Mouse (Mus musculus) bone marrow macrophage, adult 2 months (primary cell): ENCODE results near the gene Magi2. TPM values are rescaled to one million over a fixed set of nuclear protein-coding genes. Genes with fewer than 3 reads are reported as not detected.

ENCODE experiments used
- H3K27ac ChIP-seq: 2 replicates; pipeline ENCODE4 v1.5.1; 2012; ENCODE audit warnings: low read depth, low read length; ENCODE audit not compliant: insufficient read depth
- H3K4me1 ChIP-seq: 2 replicates; pipeline ENCODE4 v1.6.1; 2012; ENCODE audit warnings: low read length; ENCODE audit not compliant: control insufficient read depth, insufficient read depth
- H3K4me3 ChIP-seq: 2 replicates; pipeline ENCODE4 v1.5.1; 2012; ENCODE audit warnings: mild to moderate bottlenecking, low read length, moderate library complexity; ENCODE audit not compliant: insufficient read depth
- CTCF ChIP-seq: IDR thresholded peaks from 2 replicates; pipeline ENCODE4 v1.5.1; 2012; ENCODE audit warnings: low read depth, mild to moderate bottlenecking, low read length, moderate library complexity
- POLR2A ChIP-seq: IDR thresholded peaks from 2 replicates; pipeline ENCODE4 v1.6.1; 2012; ENCODE audit warnings: mild to moderate bottlenecking, low read depth, low read length, borderline replicate concordance
- polyA plus RNA-seq: library from polyadenylated mRNA; stranded (reverse); fragments of >200 nt; gene quantifications from 2 replicates; pipeline ENCODE4 v1.2.4, GENCODE M21; 2012; ENCODE audit not compliant: missing spikeins, insufficient read depth, insufficient read length

The Magi2 gene
- polyA plus RNA-seq: 0.46 and 0.61 TPM in 2 replicates

- no peak within 1 kb of the TSS for H3K27ac ChIP-seq
- no peak within 1 kb of the TSS for H3K4me3 ChIP-seq
- no peaks in the 10 kb centered on the region for H3K4me1 ChIP-seq
- no peak for TF ChIP-seq CTCF
- TF ChIP-seq POLR2A: no peak
Observed at GRCm38 (mm10) chr5:19226866-19227243, at the start of gene Magi2. Gene Magi2 (plus strand): TSS chr5:19227036.

GRCm38 (mm10) chr5:19178594-19178993, 48.2 kb upstream of the Magi2 start:
- no peak for TF ChIP-seq POLR2A
- TF ChIP-seq CTCF: no peak
- H3K4me1 ChIP-seq: no peaks in the 10 kb centered on the region

DNA sequence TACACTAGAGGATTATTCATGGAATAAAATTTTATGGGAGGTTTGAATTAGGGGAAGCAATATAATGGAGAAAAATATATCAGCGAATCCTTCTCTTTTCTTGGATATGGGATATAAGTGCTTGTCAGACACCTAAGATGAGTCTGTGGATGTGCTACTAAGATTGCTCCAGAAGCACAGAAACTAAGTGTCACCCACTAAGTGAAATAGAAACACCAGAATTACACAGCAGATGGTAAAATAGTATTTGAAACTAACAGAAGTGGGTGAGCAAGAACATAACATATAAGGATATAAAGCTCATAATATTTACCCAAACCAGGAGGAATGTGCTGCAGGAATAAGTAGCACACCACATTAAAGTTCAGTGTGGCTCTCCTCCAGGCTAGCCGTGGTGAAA, 40.7 kb upstream of the Magi2 start:
- Histone ChIP-seq H3K27ac (no peak overlapping the region), H3K4me1 (no peaks in the 10 kb centered on the region), H3K4me3 (no peak overlapping the region)
- TF ChIP-seq POLR2A (no peak), CTCF (no peak)

More at GRCm38 (mm10) chr5:19178594-19178993, 48.2 kb upstream of the Magi2 start:
- H3K27ac ChIP-seq: no peak overlapping the region
- H3K4me3 ChIP-seq: no peak overlapping the region

DNA sequence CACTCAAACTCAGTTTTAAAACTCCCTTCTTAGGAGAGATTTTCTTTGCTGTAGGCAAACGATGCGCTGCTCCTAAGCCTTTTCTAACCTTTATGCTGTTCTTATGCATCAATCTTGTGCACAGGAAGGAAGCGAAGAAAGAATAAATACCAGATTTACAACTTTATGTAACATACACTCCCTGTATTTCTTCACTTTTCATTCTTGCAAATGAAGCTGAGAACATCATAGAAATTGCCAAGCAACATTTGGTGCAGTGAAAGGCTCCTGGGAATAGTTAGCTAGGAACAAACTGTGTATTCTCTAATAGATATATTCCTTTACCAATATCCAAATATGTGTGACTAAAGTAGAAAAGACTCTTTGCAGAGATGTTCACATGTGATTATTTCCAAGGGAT, 15.2 kb upstream of the Magi2 start:
- Histone ChIP-seq H3K4me1 (no peaks in the 10 kb centered on the region), H3K27ac (no peak overlapping the region), H3K4me3 (no peak overlapping the region)
- no peak for TF ChIP-seq POLR2A
- no peak for TF ChIP-seq CTCF

DNA sequence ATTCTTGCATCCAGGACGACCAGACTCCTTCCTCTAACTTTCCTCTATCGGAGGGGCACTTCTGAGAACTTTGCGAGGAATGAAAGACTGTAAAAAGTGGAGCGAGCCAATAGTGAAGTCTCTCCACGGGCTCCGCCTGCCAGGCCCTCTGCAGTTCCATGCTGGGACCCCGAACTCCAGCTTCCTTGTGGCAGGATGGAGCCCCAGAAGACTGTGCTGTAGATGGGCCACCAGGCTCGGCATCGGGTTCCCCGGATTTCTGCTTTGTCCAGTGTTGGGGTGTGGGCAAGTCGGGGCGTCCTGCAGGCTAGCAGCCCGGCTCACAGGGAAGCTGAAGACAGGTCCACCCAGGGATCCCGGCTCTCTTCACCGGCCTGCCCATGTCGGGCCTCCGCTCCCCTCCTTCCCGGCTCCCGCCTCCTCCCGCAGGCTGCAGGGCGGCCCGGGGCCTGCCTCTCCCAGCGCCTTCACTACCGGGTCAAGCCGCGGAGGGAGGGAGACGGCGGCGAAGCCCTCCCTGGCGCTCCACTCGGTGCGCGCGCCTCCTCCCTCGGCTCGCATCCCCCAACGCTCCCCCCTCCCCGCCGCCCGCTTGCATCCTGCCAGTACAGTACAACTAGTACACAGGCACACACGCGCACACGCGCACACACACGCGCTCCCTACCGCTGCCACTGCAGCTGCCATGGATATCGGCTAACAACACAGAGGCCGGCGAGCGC, 531 bp upstream of the Magi2 start:
- no peak overlapping the region for H3K27ac ChIP-seq
- H3K4me3 ChIP-seq: no peak overlapping the region
- TF ChIP-seq POLR2A (no peak), CTCF (no peak)
- H3K4me1 ChIP-seq: no peaks in the 10 kb centered on the region

DNA sequence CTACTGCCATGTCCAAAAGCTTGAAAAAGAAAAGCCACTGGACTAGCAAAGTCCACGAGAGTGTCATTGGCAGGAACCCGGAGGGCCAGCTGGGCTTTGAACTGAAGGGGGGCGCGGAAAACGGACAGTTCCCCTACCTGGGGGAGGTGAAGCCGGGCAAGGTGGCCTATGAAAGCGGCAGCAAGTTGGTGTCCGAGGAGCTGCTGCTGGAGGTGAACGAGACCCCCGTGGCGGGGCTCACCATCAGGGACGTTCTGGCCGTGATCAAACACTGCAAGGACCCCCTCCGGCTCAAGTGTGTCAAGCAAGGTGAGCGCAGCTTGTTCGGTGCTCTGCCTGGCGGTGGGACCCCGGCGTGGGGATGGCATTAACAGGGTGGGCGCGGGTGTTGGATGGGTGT, 445 bp downstream of the Magi2 start:
- Histone ChIP-seq H3K4me3 (no peak overlapping the region), H3K4me1 (no peaks in the 10 kb centered on the region), H3K27ac (no peak overlapping the region)
- TF ChIP-seq CTCF (no peak), POLR2A (no peak)

- H3K4me1 ChIP-seq: no peaks in the 10 kb centered on the region
- TF ChIP-seq CTCF: no peak
- TF ChIP-seq POLR2A: no peak
- H3K27ac ChIP-seq: no peak overlapping the region
- no peak overlapping the region for H3K4me3 ChIP-seq
Observed at GRCm38 (mm10) chr5:19227791-19228331, 1.0 kb downstream of the Magi2 start.

DNA sequence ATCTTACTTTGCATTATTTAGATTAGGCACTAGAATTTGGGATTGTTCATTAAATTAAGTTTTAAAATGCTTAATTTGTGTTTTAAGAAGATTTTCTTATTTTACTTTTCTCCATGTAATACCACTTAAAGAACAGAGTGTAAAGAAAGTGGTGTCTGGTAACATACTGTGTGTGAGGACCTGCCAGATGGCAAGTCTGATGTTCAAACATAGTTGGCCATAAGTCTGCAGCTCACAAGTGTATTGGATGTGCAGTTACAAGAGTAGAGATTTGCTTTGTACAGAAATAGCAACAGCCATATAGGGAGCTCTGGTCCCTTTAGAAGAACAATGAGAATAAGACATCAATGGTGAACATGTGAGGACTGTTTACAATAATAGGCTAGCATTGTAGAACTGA, 15.0 kb downstream of the Magi2 start:
- Histone ChIP-seq H3K4me3 (no peak overlapping the region), H3K4me1 (no peaks in the 10 kb centered on the region), H3K27ac (no peak overlapping the region)
- no peak for TF ChIP-seq POLR2A
- no peak for TF ChIP-seq CTCF

- no peak overlapping the region for H3K4me3 ChIP-seq
- H3K4me1 ChIP-seq: no peaks in the 10 kb centered on the region
- TF ChIP-seq POLR2A (no peak), CTCF (no peak)
- H3K27ac ChIP-seq: no peak overlapping the region
Observed at GRCm38 (mm10) chr5:19246426-19246825, 19.6 kb downstream of the Magi2 start.

- H3K4me3 ChIP-seq: no peak overlapping the region
- no peaks in the 10 kb centered on the region for H3K4me1 ChIP-seq
- H3K27ac ChIP-seq: no peak overlapping the region
- TF ChIP-seq POLR2A (no peak), CTCF (no peak)
Observed at GRCm38 (mm10) chr5:19247266-19247665, 20.4 kb downstream of the Magi2 start.

DNA sequence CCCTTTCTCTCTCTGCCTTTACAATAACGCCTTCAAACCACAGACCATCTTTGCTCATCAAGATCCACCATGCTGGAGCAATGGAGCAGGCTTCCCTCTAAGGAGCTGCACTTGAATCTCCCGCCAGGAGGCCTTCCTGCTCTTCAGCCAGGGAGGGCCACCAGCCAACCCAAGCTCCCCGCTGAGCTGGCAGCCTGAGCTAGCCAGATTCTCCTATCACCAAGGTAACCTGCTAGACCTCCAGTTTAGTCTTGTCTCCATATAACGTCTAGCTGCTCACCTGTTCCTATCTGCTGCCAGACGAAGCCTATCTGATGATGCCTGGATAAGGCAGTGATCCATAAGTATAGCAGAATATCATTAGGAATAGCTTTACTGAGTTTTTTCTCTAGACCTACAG, 36.0 kb downstream of the Magi2 start:
- Histone ChIP-seq H3K4me1 (no peaks in the 10 kb centered on the region), H3K4me3 (no peak overlapping the region), H3K27ac (no peak overlapping the region)
- no peak for TF ChIP-seq CTCF
- TF ChIP-seq POLR2A: no peak
